Mouse (Mus musculus) layer of hippocampus, adult 11-12 months (tissue): Measurements from ENCODE around the gene Mb.
"Not testable (repeated sequence)": the region's sequence is repeated elsewhere in the genome, so short reads cannot be mapped to it uniquely, and the experiment has no call there.

ENCODE experiments used
- DNase-seq: peaks from one replicate; pipeline ENCODE4 v3.0.0; 2022; ENCODE audit warnings: low spot score

Mb gene

DNA sequence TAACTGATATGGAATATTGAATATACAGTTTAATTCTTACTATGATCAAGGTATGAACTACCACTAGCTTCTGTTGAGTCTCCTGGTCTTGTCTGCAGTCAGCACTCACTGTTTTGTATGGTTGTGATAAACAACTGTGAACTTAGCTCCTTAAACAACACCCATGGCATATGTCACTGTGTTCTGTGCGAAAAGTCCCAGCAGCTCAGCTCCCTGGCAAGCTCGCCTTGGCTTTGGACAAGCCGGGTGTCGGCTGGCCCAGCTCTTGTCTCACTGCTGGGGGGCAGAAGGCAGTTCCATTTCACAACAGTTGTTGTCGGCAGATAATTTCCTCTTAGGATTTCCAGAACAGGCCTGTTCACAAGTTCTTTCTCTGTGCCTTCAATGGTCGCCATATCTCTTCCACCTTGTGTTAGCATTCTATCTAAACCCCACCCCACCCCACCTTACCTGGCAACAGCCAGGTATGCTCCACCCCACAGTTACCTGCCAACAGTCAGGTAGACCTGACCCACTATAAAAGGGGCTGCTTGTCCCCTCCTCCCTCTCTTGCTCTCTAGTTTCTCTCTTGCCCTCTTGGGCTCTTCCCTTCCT is 14.9 kb upstream of the Mb start:
- no peak for DNase-seq

DNA sequence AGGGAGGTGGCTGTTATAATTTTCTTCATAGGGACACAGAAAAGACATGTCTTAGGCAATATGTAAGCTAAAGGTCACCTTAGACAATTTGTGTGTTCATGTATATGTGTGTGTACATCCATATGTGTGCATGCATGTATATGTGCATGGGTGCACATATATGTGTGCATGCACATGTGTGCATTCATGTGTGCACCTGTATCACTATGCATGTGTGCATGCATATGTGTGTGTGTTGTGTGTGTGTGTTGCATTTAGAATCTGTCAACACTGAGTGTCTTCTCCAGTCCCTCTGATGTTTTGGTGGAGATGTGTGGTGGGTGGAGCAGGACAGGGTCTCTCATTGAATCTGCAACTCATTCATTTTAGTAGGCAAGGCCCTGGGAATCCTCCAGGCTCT is 12.3 kb upstream of the Mb start:
- DNase-seq: no peak

DNA sequence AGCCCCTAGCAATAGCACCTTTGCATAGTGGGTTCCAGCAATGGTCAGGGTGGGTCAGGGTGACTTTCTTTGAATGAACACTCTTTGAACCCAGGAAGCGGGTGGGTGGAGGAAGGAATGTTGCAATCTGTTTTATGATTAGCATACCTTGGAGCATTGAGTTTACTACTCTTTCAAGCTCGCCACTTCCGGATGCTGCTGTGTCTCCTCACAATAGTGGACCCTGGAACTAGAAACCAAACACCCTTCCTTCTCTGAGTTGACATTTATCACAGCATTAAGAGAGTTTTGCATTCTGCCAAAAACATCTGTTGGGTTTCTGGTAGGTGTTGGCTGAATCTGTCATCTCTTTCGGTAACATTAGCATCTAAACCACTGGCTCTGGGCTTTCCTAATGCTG is 8.9 kb upstream of the Mb start:
- not testable (repeated sequence) for DNase-seq

DNA sequence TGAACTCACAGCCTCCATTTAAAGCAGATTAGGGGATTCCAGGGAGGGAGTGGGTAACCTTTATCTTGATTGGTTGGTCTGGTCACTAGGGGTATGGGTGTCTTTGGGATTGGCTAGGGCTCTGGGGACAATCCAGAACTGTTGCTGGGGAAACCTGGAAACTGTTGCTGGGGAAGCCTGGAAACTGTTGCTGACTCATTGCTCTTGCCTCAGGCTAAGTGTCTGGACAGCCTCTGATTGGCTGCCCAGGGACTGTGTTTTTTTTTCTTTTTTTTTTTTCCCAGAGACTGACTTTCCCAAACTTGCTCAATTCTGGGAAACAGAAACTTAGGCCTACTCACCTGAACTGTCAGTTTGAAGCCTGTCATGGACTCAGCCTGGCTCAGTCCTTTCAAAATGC is 8.1 kb upstream of the Mb start:
- no peak for DNase-seq

DNA sequence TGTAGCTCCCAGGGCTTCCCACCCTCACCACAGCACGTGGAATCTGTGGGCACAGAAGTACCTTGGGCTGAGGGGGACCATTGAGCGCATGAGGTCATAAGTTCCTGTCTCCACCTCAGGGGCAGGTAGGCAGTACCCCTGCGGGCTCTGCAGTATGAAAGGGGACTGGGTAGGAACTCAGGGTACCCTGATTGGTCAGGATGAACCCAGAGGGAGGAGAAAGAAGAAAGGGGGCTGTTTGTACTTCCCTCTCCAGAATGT is 6.3 kb upstream of the Mb start:
- no peak for DNase-seq

DNA sequence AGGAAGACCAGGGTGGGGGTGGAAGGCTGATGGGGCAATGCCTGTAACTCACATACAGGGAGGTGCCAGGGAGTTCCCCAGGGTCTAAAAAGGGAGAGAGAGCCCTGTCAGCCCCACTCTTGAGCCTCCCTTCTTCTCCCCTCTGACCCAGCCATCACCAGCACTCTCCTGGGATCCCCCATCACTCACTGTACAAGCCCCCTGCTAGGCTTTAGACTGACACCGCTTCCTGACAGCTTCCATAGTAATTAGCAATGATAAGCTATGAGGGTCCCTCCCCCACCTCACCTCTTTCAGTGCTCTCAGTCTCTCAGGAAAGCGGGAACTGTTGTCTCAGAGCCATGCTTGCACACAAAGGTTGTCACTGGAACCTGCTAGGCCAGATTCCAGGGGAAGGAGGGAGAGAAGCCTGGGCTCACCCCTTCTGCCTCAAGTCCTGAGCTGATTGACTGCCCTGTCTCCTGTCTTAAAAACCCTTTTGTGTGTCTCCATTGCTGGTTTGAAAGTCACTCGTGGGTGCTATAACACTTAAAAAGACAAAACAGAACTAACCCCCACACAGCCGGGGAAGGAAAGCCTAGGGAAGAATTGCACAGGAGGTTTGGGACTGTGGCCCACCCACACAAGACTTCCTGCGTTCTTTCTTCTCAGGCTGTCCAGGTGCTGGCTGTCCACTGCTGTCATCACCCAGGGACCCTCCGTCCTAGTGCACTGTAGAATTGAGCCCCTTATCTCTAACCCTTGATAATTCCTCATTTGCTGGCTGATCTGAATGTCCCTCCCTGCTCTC is 5.7 kb upstream of the Mb start:
- DNase-seq: no peak

DNA sequence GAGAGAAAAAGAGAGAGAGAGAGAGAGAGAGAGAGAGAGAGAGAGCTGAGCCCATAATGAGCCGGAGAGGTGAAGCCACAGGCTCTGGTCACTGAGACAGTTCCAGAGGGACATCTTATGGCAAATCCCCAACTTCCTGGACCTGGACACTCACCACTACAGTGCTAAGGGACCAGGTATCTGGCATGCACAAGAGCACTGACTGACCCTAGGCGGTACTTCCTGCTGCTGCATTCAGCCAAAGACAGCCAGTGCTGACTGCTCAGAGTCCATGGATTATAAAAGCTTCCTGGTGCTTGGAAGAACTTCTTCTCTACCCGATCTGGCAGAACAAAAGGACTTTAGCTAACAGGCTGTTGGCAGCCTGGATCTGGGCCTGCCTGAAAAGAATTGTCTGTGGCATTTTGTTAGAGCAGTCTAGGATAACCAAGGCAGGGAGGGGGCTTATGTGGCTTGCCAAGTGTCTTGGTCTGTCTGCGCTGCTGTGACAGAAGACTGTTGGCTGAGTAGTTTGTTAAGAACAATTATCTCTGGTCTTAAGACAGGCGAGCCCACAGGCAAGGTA is 4.2 kb upstream of the Mb start:
- no peak for DNase-seq

DNA sequence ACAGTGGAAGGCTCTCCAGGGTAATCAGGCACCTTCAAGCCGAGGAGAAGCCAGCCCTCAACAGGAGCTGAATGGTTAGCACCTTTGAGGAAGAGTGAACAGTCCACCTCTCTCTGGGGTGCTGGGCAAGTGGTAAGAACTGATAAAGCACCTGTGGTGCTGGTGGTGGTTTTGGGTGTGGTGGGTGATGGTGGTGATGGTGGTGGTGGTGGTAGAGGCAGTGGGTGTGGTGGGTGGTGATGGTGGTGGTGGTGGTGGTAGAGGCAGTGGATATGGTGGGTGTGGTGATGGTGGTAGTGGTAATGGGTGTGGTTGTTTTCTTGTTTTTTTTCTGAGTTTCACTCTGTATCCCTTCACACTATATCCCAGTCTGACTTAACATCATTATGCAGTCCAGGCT is 2.6 kb upstream of the Mb start:
- no peak for DNase-seq

DNA sequence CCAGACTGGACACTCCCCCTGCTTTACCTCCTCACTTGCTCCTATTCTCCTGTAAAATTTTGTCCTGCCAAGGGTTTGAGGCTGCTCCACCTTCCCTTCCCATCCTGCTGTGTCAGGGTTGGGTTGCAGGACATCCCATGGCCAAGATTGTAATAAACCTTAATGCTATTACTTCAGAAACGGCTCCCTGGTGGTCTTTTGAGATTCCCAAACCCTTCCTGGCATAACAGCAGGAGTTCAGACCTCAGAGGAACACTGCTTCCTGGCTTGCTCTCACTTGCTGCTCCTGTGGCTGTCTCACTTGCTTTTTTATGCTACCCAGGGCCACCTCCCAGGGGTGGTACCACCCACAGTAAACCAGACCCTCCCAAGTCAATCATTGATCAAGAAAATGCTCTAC is 1.7 kb upstream of the Mb start:
- no peak for DNase-seq

DNA sequence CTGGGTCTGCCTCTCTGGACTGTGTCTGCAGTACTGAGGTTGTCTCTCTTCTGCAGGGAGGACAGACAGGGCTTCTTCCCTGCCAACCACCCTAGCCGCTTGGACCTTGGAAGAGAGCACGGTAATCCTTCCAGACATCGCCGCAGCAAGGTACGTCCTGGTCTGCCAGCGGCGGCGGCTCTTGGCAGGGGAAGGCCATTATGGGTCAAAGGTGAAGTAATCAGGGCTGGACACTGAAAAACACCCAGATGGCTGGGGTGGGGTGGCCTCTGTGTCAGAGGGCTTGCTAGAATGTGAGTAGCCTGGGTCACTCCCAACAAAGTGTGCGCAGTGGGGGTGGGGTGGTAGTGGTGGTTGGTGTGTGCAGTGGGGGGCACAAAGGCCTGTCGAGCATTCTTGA is 4.9 kb downstream of the Mb start:
- no peak for DNase-seq

DNA sequence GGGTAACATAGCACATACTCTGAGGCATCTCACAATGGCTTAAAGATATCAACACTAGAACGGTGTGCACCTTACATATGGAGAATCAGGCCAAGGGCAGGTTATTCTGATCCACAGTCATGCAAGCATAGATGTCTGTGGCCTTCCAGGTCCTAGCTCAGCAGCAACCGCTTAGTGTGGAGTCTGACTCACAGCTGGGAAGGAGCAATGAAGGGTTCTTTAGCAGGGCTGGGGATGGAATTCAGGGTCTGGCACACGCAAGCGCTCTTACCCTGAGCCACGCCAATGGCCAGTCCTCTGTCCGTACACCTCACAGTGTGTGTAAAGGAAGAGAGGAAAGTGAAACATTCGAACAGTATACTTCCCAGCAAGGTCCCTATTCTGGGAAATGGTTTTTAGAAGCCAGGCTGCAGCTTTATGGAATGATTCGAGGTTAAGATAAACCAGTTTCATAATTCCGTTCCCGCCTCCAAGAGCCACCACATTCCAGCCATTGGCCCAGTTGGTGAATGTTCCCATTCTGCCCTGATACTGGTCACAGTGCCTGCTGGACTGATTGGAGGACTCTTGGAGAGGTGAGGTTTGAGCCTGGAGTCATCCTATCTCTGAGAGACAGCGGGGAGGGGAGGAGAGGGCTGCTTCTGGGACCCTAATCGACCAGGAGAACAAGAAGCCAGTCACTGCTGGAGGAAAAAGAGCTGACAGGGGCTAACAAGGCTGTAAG is 5.7 kb downstream of the Mb start, which contains the start of gene Apol6:
TSS of gene Apol6 (plus strand) at position 133 of the 724 bp plus-strand sequence.
- DNase-seq: no peak

DNA sequence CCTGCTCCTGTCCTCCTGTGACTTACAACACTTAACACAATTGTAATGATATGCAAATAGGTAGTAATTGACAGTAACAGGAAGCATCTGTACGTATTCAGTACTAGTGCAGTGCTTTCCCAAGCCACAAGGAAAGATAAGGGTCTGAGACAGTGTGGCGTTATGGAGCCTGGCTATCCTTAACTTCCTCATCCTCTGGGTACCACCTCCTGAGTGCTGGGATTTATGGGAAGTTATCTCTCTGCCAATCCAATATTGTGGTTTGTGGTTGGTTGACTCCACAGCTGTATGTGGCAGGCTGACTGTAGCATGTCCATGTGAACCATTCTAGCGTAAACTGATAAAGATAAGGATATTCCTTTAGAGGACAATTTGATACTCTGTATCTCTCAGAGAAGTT is 9.7 kb downstream of the Mb start:
- no peak for DNase-seq

DNA sequence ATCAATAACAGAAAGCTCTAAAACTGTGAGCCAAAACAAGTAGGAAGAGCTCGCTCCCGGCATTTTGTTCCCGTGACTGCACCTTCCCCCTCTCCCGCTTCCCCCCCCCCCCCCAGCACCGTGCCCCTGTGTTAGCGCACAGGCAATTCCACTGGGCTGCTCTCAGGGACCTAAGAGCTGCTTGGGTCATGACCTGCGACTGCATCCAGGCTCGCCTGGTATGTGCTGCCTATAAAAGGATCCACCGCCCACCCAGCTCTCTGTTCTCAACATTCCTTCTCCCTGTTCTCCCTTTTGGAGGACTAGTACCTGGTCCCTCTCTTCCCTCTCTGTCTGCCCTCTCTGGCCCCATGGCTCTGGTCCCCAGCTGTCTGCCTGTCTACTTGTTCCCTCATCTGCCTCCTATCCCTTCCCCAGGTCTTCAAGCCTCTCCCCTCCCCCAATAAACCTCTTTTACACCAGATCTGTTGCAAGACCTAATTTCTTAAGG is 11.2 kb downstream of the Mb start:
- no peak for DNase-seq

DNA sequence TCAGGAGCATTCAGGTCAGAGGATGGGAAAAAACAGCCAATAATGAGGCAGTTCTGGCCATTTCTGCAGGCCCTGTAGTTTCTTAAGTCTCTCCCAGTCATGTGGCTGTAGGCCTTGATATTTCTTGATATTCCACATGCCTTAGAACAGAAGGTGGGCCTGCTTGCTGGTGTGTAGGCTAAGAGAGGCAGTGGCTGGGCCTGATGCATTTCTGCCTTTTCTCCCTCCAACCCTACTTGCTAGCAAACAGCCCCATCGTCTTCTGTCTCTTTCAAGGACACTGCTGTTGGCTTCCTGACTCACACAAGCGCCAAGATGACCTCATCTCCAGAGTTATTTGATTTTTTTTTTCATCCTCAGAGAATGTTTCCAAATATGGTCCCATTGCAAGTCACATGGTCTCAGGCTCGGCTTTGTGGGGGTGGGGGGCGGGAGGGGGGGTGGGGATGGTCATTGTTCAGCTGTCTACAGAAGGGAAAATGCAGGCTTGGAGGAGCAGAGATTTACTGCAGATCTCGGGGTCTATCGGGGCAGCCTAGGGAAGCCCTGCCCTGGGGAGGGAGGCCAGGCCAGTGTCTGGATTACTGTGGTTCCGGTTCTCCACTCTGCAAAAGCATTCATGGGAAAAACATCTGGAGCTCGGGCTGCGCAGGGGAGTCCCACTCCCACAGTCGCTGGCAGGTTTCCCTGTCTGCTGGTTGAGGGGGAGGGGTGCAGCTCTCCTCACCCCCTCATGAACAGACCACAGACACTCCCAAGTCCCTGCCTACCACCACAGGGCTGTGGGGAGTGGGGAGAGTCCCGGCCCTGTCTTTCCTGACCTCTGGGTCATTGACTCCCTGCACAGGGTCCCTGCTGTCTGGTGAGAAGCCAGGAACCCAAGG is 12.9 kb downstream of the Mb start:
- DNase-seq: no peak

DNA sequence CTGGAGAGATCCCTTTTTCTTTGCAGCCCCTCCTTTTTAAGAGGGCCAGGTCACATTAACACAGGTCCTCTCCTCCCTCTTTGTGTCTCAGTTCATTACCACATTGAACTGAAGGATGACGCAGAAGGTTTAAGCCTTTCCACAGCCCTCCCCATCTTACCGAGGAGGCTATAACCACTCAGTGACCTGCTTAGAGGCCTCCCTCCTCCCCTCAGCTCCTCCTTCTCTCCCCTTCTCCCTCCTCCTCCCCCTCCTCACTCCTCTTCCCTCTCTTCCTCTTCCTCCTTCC is 13.5 kb downstream of the Mb start:
- no peak for DNase-seq

DNA sequence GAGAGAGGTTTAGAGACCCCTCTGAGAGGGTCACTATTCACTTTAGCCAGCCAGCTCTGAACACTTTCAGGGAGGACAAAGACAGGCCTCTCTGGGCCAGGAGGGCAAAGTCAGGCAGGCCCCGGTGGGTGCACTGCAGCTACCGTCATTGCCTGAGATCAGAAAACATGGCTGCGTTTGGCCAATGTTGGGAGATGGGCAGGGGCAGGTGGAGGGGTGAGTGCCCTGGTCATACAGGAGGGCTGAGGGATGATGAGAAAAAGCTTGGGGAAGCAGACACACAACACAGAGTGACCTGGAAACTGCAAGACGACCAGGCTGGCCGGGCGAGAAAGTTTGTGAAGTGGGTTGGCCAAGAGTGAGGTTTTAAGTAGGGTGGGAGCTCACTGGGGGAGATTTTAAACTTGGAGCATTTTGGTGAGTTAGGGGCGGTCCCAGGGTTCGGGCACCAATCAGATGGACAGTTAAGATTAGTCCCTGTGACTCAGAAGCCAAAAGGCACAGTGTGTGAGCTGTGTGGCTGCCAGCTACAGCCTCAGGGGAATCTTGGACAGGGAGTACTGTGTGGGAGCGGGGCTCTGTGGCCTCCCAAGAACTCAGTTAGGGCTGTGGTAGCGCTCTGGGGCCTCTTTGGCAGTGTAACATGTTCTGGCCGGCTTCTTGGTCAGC is 14.0 kb downstream of the Mb start:
- no peak for DNase-seq

DNA sequence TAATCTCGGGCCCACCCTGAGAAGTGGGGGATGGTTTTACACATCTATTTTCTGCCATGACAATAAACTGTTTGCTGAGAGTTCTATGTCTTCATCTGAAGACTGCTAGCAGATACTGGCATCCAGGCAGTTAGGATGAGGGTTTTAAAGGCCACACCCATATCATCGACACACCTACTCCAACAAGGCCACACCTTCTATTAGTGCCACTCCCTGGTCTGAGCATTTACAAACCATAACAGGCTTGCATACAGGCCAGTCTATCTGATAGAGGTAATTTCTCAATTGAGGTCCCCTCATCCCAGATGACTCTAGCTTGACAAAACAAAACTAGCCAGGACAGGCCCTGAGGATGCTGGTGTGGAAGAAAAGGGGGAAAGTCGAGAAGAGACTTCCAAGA is 14.8 kb downstream of the Mb start:
- no peak for DNase-seq

DNA sequence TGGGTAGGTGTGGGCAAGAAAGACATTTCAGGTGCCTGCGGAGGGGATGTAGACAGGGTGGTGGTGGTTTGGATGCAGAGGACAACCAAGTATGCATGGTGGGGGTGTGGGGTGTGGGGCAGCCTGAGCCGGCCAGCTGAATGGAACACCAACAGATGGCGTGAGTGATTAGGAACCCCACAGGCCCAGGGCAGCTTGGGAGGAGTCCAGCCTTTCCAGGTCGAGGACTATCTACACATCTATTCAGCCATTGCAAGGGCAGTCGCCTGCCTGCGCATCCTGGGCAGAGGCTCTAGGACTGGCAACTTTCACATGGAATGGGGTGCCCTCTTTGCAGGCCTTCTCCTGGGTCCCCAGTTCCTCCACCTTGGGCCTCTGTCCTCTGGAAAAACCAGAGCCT is 15.9 kb downstream of the Mb start:
- DNase-seq: no peak

DNA sequence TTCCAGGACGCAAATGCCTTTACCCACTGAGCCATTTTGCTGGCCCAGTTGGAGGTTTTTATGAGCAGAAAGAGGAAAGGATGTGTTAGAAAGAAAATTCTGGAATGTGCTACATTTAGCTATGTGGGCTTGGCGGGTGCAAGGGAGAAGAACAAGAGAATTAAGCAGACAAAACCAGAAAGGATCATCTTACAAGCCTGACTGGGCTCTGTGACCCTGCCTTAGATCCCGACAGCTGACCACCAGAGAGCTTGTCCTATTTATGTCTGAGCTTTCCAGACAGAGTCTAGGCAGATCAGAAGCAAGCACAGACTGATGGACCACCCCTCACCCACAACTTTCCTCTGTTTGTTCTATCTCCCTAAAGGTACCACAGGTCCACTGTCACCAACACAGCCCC is 19.2 kb downstream of the Mb start:
- no peak for DNase-seq

DNA sequence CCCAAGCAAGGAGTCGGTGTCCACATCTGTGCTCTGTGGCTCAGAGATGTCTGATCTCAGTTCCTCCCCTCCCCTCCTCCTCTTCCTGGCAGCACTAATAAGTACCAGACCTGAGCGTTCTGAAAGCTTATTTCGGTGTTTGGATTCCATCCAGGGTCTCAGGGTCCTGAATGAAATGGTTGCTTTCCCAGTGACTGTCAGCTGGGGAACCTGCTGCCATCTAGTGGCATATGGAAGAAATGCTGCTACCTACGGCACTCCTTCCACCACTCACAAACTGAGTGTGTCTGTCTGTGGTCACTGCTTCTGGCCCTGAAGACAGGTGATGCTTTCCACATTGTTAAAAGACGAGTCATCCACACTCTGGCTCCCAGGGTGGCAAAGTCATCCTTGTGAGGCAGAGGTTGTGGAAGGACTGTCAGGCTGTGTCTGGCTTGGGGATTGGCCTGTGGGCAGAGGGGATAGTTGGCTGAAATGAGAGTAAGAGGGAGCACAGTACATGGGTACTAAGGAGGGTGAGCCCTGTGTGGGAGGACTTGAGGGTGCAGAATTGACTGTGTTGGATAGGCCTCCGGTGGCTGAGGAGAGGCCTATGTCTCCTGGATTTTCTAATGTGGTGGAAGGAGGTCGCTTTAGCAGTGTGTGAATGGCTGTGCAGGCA is 21.0 kb downstream of the Mb start:
- peak; percentile 63 for DNase-seq

DNA sequence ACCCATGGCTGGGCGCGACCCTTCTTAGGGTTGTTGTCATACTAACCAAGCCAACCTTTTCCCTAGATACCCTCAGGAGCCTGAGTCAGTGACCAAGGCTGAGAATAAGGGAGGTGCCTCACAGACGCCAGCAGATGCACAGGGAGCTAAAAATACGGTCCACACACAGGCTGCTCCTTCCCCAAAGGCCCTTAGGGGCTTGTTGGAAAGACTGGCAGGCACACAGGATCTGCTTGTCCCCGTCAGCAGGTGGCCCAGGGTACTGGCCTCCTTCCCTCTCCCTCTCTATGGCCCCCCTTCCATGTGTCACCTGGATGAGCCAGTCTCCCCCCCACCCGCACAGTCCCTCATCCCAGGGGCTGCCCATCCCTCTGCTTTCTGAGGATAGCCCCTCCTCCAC is 22.8 kb downstream of the Mb start:
- no peak for DNase-seq
